ENCODE assay signal across 9 mouse cellular contexts in the genomic region with DNA sequence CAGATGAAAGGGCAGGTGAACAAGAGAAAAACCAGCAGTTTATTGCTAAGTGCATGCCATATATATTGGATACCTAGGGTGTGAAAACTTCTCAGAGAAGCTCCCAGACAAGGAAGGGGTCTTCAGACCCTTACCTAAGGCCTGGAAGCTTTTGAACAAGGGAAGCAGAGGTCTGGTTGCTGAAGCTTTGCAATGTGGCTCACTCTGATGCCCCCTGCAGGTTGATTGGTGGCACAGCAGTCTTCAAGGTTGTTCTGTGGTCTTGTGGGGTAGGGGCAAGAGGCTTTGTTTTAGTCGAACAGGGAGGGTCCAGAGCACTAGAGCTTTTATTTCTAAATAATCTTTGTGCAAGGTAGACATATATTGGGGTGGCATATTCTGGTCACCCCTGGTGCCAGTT. TPM values are rescaled to one million over a fixed set of nuclear protein-coding genes. Genes with fewer than 3 reads are reported as not detected.
DNase-seq lines count a peak whose midpoint lies in the region; ATAC-seq and TF ChIP-seq lines count a peak whose summit lies in the region.
"Had no signal": no experiment of that assay in that cellular context is flagged by ENCODE, and none has a peak within 500 bp of the region (broad histone marks: within the 10 kb centered on the region; RNA-seq: fewer than 3 reads in every experiment).

No protein-coding gene starts in this region.

- H3K9me3 ChIP-seq in kidney, embryonic 16.5 days (ENCODE audit: low read length), result no peaks in the 10 kb centered on the region
- H3K9me3 ChIP-seq in embryonic facial prominence, embryonic 10.5 days, result no peaks in the 10 kb centered on the region
- H3K9me3 ChIP-seq: megakaryocyte, embryonic 14.5 days had no signal

- no peak overlapping the region for H3K4me3 ChIP-seq in kidney, embryonic 16.5 days (ENCODE audit: low read length)
- no peak overlapping the region for H3K4me3 ChIP-seq in embryonic facial prominence, embryonic 10.5 days
- H3K4me3 ChIP-seq: megakaryocyte, embryonic 14.5 days had no signal

- peak; percentile 23 for DNase-seq in adrenal gland, adult 2 months
- no peak for DNase-seq in adrenal gland, adult 18-20 months (ENCODE audit: low spot score in 2 of 2)
- peak; percentile 38 for DNase-seq in kidney, postnatal 10 days
- DNase-seq in Patski (ENCODE audit: low read depth, low spot score), result no peak
- peak; percentile 56 for DNase-seq in embryonic facial prominence, embryonic 10.5 days (ENCODE audit: low spot score)
- peak; percentile 58 for DNase-seq in lung, postnatal 36 days
- DNase-seq in urinary bladder, adult 2 months (ENCODE audit: low spot score), result no peak

- H3K27me3 ChIP-seq in kidney, embryonic 16.5 days (ENCODE audit: insufficient read depth, low read length), result no peaks in the 10 kb centered on the region
- no peaks in the 10 kb centered on the region for H3K27me3 ChIP-seq in Patski
- H3K27me3 ChIP-seq in embryonic facial prominence, embryonic 10.5 days (replicated peaks; ENCODE audit: low read depth, poor library complexity, severe bottlenecking), result no peaks in the 10 kb centered on the region
- H3K27me3 ChIP-seq: megakaryocyte, embryonic 14.5 days had no signal

- H3K9ac ChIP-seq in kidney, embryonic 16.5 days (replicated peaks; ENCODE audit: low read length), result no peak overlapping the region

- H3K4me2 ChIP-seq in kidney, embryonic 16.5 days (replicated peaks; ENCODE audit: low read depth, low read length), result no peak overlapping the region

- H3K27ac ChIP-seq in kidney, embryonic 16.5 days (ENCODE audit: low read length), result no peak overlapping the region
- no peak overlapping the region for H3K27ac ChIP-seq in embryonic facial prominence, embryonic 10.5 days (replicated peaks)

- POLR2A ChIA-PET in Patski (lab: Charles Lee), result no interaction called here

- in situ Hi-C loops in Patski (cut with MboI; ENCODE audit: low pct_unique_long_range_greater_than_20kb), result no loop called here

- ATAC-seq in kidney, embryonic 16.5 days (ENCODE audit: low FRiP score, low TSS enrichment), result no peak
- no peak for ATAC-seq in Patski

- H3K36me3 ChIP-seq in kidney, embryonic 16.5 days (ENCODE audit: insufficient read depth, low read length), result no peaks in the 10 kb centered on the region
- H3K36me3 ChIP-seq in embryonic facial prominence, embryonic 10.5 days (replicated peaks), result no peaks in the 10 kb centered on the region

- WGBS in kidney, embryonic 16.5 days, result 29% methylated on average over 1 of the region's 1 CpGs
- 22% methylated on average over 1 of the region's 1 CpGs for WGBS in embryonic facial prominence, embryonic 10.5 days

- H3K4me1 ChIP-seq in kidney, embryonic 16.5 days (ENCODE audit: insufficient read depth, low read length), result no peaks in the 10 kb centered on the region
- H3K4me1 ChIP-seq in embryonic facial prominence, embryonic 10.5 days, result peaks cover 16% of the 10 kb centered on the region

- CTCF ChIA-PET in Patski (lab: Charles Lee), result interaction anchor here (0.9 to 1.9 kb wide), 15 partner anchors 8 to 126 kb away, joined by 3 to 11 read pairs (median 4); no protein-coding TSS in a partner anchor

- TF ChIP-seq CTCF in Patski (IDR thresholded peaks at IDR 0.05), result peak; percentile 91

RNA-seq across cellular contexts. Expression of gene 3110009E18Rik, which starts 34.3 kb away (rescaled TPM):
- total RNA-seq in adrenal gland, adult 2 months (2021), result 10 to 100 TPM; 11.7 to 12.2 TPM
- polyA plus RNA-seq in adrenal gland, adult 2 months (2012; rRNA removed), result 0.59 and 0.68 TPM in 2 replicates
- total RNA-seq in adrenal gland, adult 18-20 months (2021), result 10 to 100 TPM in 1 of 2 experiments, 1 to 10 TPM in 1; 8.6 to 10.5 TPM
- polyA plus RNA-seq in kidney, embryonic 16.5 days (2015; fragmentation: Nextera tagmentation; extraction: Ambion mirVana), result 13.5 and 16.7 TPM in 2 replicates
- 10.6 TPM for polyA plus RNA-seq in Patski (2021)
- polyA plus RNA-seq in embryonic facial prominence, embryonic 10.5 days (2016; fragmentation: Nextera tagmentation; extraction: Ambion mirVana), result 19.8 and 20.7 TPM in 2 replicates
- 8.1 and 9.5 TPM in 2 replicates for polyA plus RNA-seq in urinary bladder, adult 2 months (2012; rRNA removed)

RNA-seq across cellular contexts. Expression of gene Dbi, which starts 34.4 kb away (rescaled TPM):
- total RNA-seq in adrenal gland, adult 2 months (2021), result 1,000 to 10,000 TPM; 1,195 to 1,389 TPM
- polyA plus RNA-seq in adrenal gland, adult 2 months (2012; rRNA removed), result 375 and 512 TPM in 2 replicates
- total RNA-seq in adrenal gland, adult 18-20 months (2021), result 1,000 to 10,000 TPM; 1,010 to 2,386 TPM
- 658 and 708 TPM in 2 replicates for polyA plus RNA-seq in kidney, embryonic 16.5 days (2015; fragmentation: Nextera tagmentation; extraction: Ambion mirVana)
- polyA plus RNA-seq in Patski (2021), result 680 TPM
- polyA plus RNA-seq in embryonic facial prominence, embryonic 10.5 days (2016; fragmentation: Nextera tagmentation; extraction: Ambion mirVana), result 693 and 727 TPM in 2 replicates
- 364 and 515 TPM in 2 replicates for polyA plus RNA-seq in urinary bladder, adult 2 months (2012; rRNA removed)

Comparison
In these comparisons a context has a peak if more than half of its experiments do, and no peak if none do; other contexts are left out.
1. DNase-seq: peak in adrenal gland, adult 2 months (single experiment), kidney, postnatal 10 days (single experiment), embryonic facial prominence, embryonic 10.5 days (single experiment) and lung, postnatal 36 days (single experiment); none in adrenal gland, adult 18-20 months (0 of 2), Patski (single experiment) and urinary bladder, adult 2 months (single experiment).